Mouse (Mus musculus) thymus, adult 2 months (tissue): ENCODE measurements around the gene Cntrl.

ENCODE experiments used
- CTCF ChIP-seq: fragments of 200-500 bp; IDR thresholded peaks from 2 replicates; pipeline ENCODE4 v1.5.1; 2012; ENCODE audit warnings: mild to moderate bottlenecking, control low read depth, low read length, moderate library complexity, borderline replicate concordance; ENCODE audit not compliant: control insufficient read depth, poor library complexity, insufficient read depth; ENCODE audit errors: extremely low read depth
- POLR2A ChIP-seq: fragments of 200-500 bp; IDR thresholded peaks from 2 replicates; pipeline ENCODE4 v1.6.1; 2012; ENCODE audit warnings: mild to moderate bottlenecking, low read length, control low read depth, moderate library complexity; ENCODE audit not compliant: control insufficient read depth, poor library complexity, insufficient read depth; ENCODE audit errors: extremely low read depth

GRCm38 (mm10) chr2:35070275-35070674, 39.0 kb upstream of the Cntrl start:
- TF ChIP-seq CTCF (no peak), POLR2A (no peak)
